Mouse (Mus musculus): Measurements from ENCODE around the gene Bola2.

DNA sequence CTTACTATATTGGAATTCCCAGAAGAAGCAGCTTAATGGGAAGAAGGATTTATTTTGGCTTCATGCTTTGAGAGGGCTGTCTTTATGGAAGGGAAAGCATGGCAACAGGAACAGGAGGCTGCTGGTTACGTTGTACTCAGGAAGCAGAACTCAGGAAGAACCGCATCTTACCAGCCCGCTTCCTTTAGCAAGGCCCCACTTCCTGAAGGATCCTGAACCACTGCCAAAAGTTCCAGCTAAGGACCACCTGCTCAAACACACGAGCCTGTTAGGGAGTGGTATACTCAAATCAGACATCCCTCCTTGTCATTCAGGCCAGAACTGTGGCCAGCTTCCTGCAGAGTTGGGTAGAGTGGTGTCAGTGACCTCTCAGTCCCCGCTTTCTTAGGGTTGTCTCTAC lies 26.7 kb upstream of the Bola2 start:
- TF ChIP-seq POLR2A (IDR thresholded peaks at IDR 0.05; ENCODE audit: borderline replicate concordance, insufficient read depth, low read length) (no peak), CTCF (IDR thresholded peaks at IDR 0.05; ENCODE audit: borderline replicate concordance, insufficient read depth, low read depth, low read length) (no peak)

Measured in cerebellum, adult 2 months (tissue).